Mouse (Mus musculus): Measurements from ENCODE around the gene Samd8. TPM values are rescaled to one million over a fixed set of nuclear protein-coding genes. Genes with fewer than 3 reads are reported as not detected.

Gene Samd8
- polyA plus RNA-seq, 1 experiment from 2014 or later = 13.1 TPM

GRCm38 (mm10) chr14:21847381-21848165 lies 97.2 kb downstream of the Samd8 start:
- Histone ChIP-seq H3K36me3 (ENCODE audit: control insufficient read depth, insufficient read depth, low read length) (peaks cover 5% of the 10 kb centered on the region; the same call in 1 of the 2 replicates), H3K27me3 (ENCODE audit: control insufficient read depth, insufficient read depth, low read length) (no peaks in the 10 kb centered on the region), H3K4me2 (peak overlapping the region; percentile 98), H3K4me3 (ENCODE audit: low read depth, low read length) (peak overlapping the region; percentile 61), H3K9ac (ENCODE audit: low read length) (peak overlapping the region; percentile 72), H3K27ac (ENCODE audit: low read depth, low read length) (no peak overlapping the region), H3K4me1 (ENCODE audit: control insufficient read depth, insufficient read depth, low read length) (peaks cover 12% of the 10 kb centered on the region), H3K9me3 (ENCODE audit: control insufficient read depth, low read length) (no peaks in the 10 kb centered on the region)
- ATAC-seq (ENCODE audit: low FRiP score) (peak; percentile 60), DNase-seq (ENCODE audit: low spot score, missing footprints) (peak; percentile 92)
- under 1% methylated on average over 44 of the region's 50 CpGs for WGBS

Other genes with a start within 250 kb of the Samd8 start
- not detected in 2 replicates for gene Dupd1, start 36.0 kb upstream of the Samd8 start, polyA plus RNA-seq (2014; fragmentation: Nextera tagmentation; extraction: Ambion mirVana)
- not detected in 2 replicates for gene Dusp13, start 650 bp downstream of the Samd8 start, polyA plus RNA-seq (2014; fragmentation: Nextera tagmentation; extraction: Ambion mirVana)
- 312 and 315 TPM in 2 replicates for gene Vdac2, start 74.7 kb downstream of the Samd8 start, polyA plus RNA-seq (2014; fragmentation: Nextera tagmentation; extraction: Ambion mirVana)
- gene Comtd1, start 98.4 kb downstream of the Samd8 start, polyA plus RNA-seq (2014; fragmentation: Nextera tagmentation; extraction: Ambion mirVana) = 11.8 and 12.6 TPM in 2 replicates
- gene Zfp503, start 239.1 kb downstream of the Samd8 start, polyA plus RNA-seq (2014; fragmentation: Nextera tagmentation; extraction: Ambion mirVana) = 6.2 and 7.5 TPM in 2 replicates

Measured in midbrain, embryonic 11.5 days (tissue).